Mouse (Mus musculus) cerebral cortex, adult 2 months (tissue): ENCODE data around the gene 9930022D16Rik.

Experiments used
- WGBS: fragments of 180-500 bp; shearing (Covaris S2); methylation state at CpG from one replicate; pipeline ENCODE4 v1.1.7; 2018; 5-methylcytosine and 5-hydroxymethylcytosine counted together

9930022D16Rik gene

GRCm38 (mm10) chr11:109413617-109414016, at the start of gene 9930022D16Rik:
9930022D16Rik (plus strand) TSS chr11:109413917.
- 94% methylated on average over 6 of the region's 6 CpGs for WGBS

GRCm38 (mm10) chr11:109364337-109364736, 49.4 kb upstream of the 9930022D16Rik start:
- 40% methylated on average over 2 of the region's 2 CpGs for WGBS

GRCm38 (mm10) chr11:109364881-109365280, 48.8 kb upstream of the 9930022D16Rik start:
- 41% methylated on average over 10 of the region's 10 CpGs for WGBS

GRCm38 (mm10) chr11:109365818-109366217, 47.9 kb upstream of the 9930022D16Rik start:
- 60% methylated on average over 5 of the region's 5 CpGs for WGBS

GRCm38 (mm10) chr11:109366802-109367579, 46.7 kb upstream of the 9930022D16Rik start:
- 69% methylated on average over 15 of the region's 15 CpGs for WGBS

GRCm38 (mm10) chr11:109369026-109369637, 44.6 kb upstream of the 9930022D16Rik start:
- 59% methylated on average over 3 of the region's 3 CpGs for WGBS

GRCm38 (mm10) chr11:109375412-109375811, 38.3 kb upstream of the 9930022D16Rik start:
- WGBS: 82% methylated on average over 7 of the region's 7 CpGs

- WGBS: 35% methylated on average over 7 of the region's 7 CpGs
Observed at GRCm38 (mm10) chr11:109376484-109377143, 37.1 kb upstream of the 9930022D16Rik start.

- WGBS: 41% methylated on average over 10 of the region's 10 CpGs
Observed at GRCm38 (mm10) chr11:109377477-109377876, 36.2 kb upstream of the 9930022D16Rik start.

- WGBS: 56% methylated on average over 7 of the region's 7 CpGs
Observed at GRCm38 (mm10) chr11:109378051-109378450, 35.7 kb upstream of the 9930022D16Rik start.

GRCm38 (mm10) chr11:109380662-109381061, 33.1 kb upstream of the 9930022D16Rik start:
- WGBS: 60% methylated on average over 5 of the region's 5 CpGs

GRCm38 (mm10) chr11:109385296-109385695, 28.4 kb upstream of the 9930022D16Rik start:
- 72% methylated on average over 8 of the region's 8 CpGs for WGBS

- 68% methylated on average over 5 of the region's 5 CpGs for WGBS
Observed at GRCm38 (mm10) chr11:109389046-109389445, 24.7 kb upstream of the 9930022D16Rik start.

GRCm38 (mm10) chr11:109391200-109391599, 22.5 kb upstream of the 9930022D16Rik start:
- WGBS: 72% methylated on average over 7 of the region's 7 CpGs

- WGBS: 66% methylated on average over 7 of the region's 7 CpGs
Observed at GRCm38 (mm10) chr11:109391760-109392159, 22.0 kb upstream of the 9930022D16Rik start.

GRCm38 (mm10) chr11:109392601-109393000, 21.1 kb upstream of the 9930022D16Rik start:
- 91% methylated on average over 9 of the region's 9 CpGs for WGBS

GRCm38 (mm10) chr11:109394758-109395157, 19.0 kb upstream of the 9930022D16Rik start:
- 74% methylated on average over 9 of the region's 9 CpGs for WGBS

GRCm38 (mm10) chr11:109395291-109395690, 18.4 kb upstream of the 9930022D16Rik start:
- WGBS: 89% methylated on average over 9 of the region's 9 CpGs

GRCm38 (mm10) chr11:109406431-109406830, 7.3 kb upstream of the 9930022D16Rik start:
- WGBS: 90% methylated on average over 5 of the region's 5 CpGs

- 92% methylated on average over 15 of the region's 15 CpGs for WGBS
Observed at GRCm38 (mm10) chr11:109410197-109410980, 3.3 kb upstream of the 9930022D16Rik start.

- WGBS: 89% methylated on average over 5 of the region's 5 CpGs
Observed at GRCm38 (mm10) chr11:109414802-109415201, 1.1 kb downstream of the 9930022D16Rik start.
